25 mouse cellular contexts compared by ENCODE assay signal in genomic region chr5:31086606-31087005, GRCm38 (mm10). TPM values are rescaled to one million over a fixed set of nuclear protein-coding genes. Genes with fewer than 3 reads are reported as not detected.
DNase-seq lines count a peak whose midpoint lies in the region; ATAC-seq and TF ChIP-seq lines count a peak whose summit lies in the region.
"Had no signal": no experiment of that assay in that cellular context is flagged by ENCODE, and none has a peak within 500 bp of the region (broad histone marks: within the 10 kb centered on the region; RNA-seq: fewer than 3 reads in every experiment).

No protein-coding gene starts in this region.

- H3K4me1 ChIP-seq in heart, adult 2 months (ENCODE audit: control insufficient read depth, insufficient read depth, low read length): no peaks in the 10 kb centered on the region; the same call in none of the 2 replicates
- H3K4me1 ChIP-seq in neural tube, embryonic 12.5 days: peaks cover 17% of the 10 kb centered on the region
- peaks cover 29% of the 10 kb centered on the region for H3K4me1 ChIP-seq in neural tube, embryonic 15.5 days
- H3K4me1 ChIP-seq in intestine, postnatal 0 days (replicated peaks; ENCODE audit: control insufficient read depth, insufficient read depth, low read length): no peaks in the 10 kb centered on the region

- no peaks in the 10 kb centered on the region for H3K36me3 ChIP-seq in heart, adult 2 months (ENCODE audit: control insufficient read depth, insufficient read depth, low read length)
- H3K36me3 ChIP-seq in neural tube, embryonic 12.5 days: no peaks in the 10 kb centered on the region
- H3K36me3 ChIP-seq in neural tube, embryonic 15.5 days: no peaks in the 10 kb centered on the region
- H3K36me3 ChIP-seq in intestine, postnatal 0 days (ENCODE audit: control insufficient read depth, insufficient read depth): no peaks in the 10 kb centered on the region
- no peaks in the 10 kb centered on the region for H3K36me3 ChIP-seq in myocyte (ENCODE audit: control insufficient read depth, insufficient read depth)
- H3K36me3 ChIP-seq: forebrain, embryonic 12.5 days; heart, embryonic 10.5 days; limb, embryonic 12.5 days; liver, embryonic 12.5 days had no signal

- no peaks in the 10 kb centered on the region for H3K9me3 ChIP-seq in neural tube, embryonic 12.5 days
- no peaks in the 10 kb centered on the region for H3K9me3 ChIP-seq in neural tube, embryonic 15.5 days (replicated peaks)
- no peaks in the 10 kb centered on the region for H3K9me3 ChIP-seq in intestine, postnatal 0 days (ENCODE audit: control insufficient read depth)
- H3K9me3 ChIP-seq: forebrain, embryonic 12.5 days; heart, embryonic 10.5 days; limb, embryonic 12.5 days; liver, embryonic 12.5 days had no signal

- peak; percentile 90 for DNase-seq in heart, adult 11 months
- DNase-seq in heart, adult 2 months: no peak
- DNase-seq in adrenal gland, postnatal 4 days (ENCODE audit: low spot score in 2 of 2): no peak
- no peak for DNase-seq in adrenal gland, postnatal 36 days
- DNase-seq: cerebellum, adult 8-10 months; gastrocnemius, postnatal 10 days; heart, postnatal 14 days; kidney, postnatal 4 days; lung, embryonic 14.5 days; lung, postnatal 36 days; thymus, adult 2 months had no signal

- H3K27me3 ChIP-seq in heart, adult 2 months (ENCODE audit: control insufficient read depth, insufficient read depth, low read length): no peaks in the 10 kb centered on the region; the same call in none of the 2 replicates
- peaks cover 45% of the 10 kb centered on the region for H3K27me3 ChIP-seq in neural tube, embryonic 12.5 days (replicated peaks)
- peaks cover 31% of the 10 kb centered on the region for H3K27me3 ChIP-seq in neural tube, embryonic 15.5 days (replicated peaks)
- peaks cover 19% of the 10 kb centered on the region for H3K27me3 ChIP-seq in intestine, postnatal 0 days (replicated peaks; ENCODE audit: control insufficient read depth, insufficient read depth, low read length)
- H3K27me3 ChIP-seq in myocyte (ENCODE audit: control insufficient read depth, insufficient read depth, insufficient read length): peaks cover 12% of the 10 kb centered on the region

- no peaks in the 10 kb centered on the region for H3K79me2 ChIP-seq in heart, adult 2 months (replicated peaks; ENCODE audit: control insufficient read depth, insufficient read depth, low read length)
- no peaks in the 10 kb centered on the region for H3K79me2 ChIP-seq in myocyte (ENCODE audit: control insufficient read depth, insufficient read depth)

- no peak for ATAC-seq in neural tube, embryonic 12.5 days (ENCODE audit: low FRiP score, low read depth)
- ATAC-seq in neural tube, embryonic 15.5 days (ENCODE audit: low FRiP score): no peak
- ATAC-seq in intestine, postnatal 0 days: no peak; the same call in 1 of the 2 replicates
- ATAC-seq: liver, embryonic 12.5 days had no signal

- intact Hi-C loops in heart, adult 2 months (cut with DNase I): no loop called here

- no peak overlapping the region for H3K4me2 ChIP-seq in neural tube, embryonic 12.5 days (replicated peaks)
- H3K4me2 ChIP-seq in neural tube, embryonic 15.5 days: no peak overlapping the region
- H3K4me2 ChIP-seq in intestine, postnatal 0 days (replicated peaks; ENCODE audit: low read depth): no peak overlapping the region
- peak overlapping the region; percentile 27 for H3K4me2 ChIP-seq in myocyte (ENCODE audit: low read depth)
- H3K4me2 ChIP-seq: forebrain, embryonic 12.5 days; limb, embryonic 12.5 days; liver, embryonic 12.5 days; lung, embryonic 14.5 days had no signal

- TF ChIP-seq EP300 in heart, adult 2 months (IDR thresholded peaks at IDR 0.05; ENCODE audit: insufficient read depth, low read depth, low read length): no peak

- WGBS in heart, adult 2 months: 33% methylated on average over 7 of the region's 7 CpGs
- WGBS in neural tube, embryonic 12.5 days: 31% methylated on average over 7 of the region's 7 CpGs
- 26% methylated on average over 7 of the region's 7 CpGs for WGBS in neural tube, embryonic 15.5 days
- WGBS in intestine, postnatal 0 days: 29% methylated on average over 7 of the region's 7 CpGs

- H3ac ChIP-seq in myocyte (ENCODE audit: control insufficient read depth, insufficient read length): no peak overlapping the region

- TF ChIP-seq CTCF in heart, adult 2 months (IDR thresholded peaks at IDR 0.05): no peak
- peak; percentile 19; the same call in 1 of the 2 replicates for TF ChIP-seq CTCF in intestine, postnatal 0 days (IDR thresholded peaks at IDR 0.05; ENCODE audit: low read depth)

- H3K9ac ChIP-seq in heart, adult 2 months (ENCODE audit: low read depth, low read length): no peak overlapping the region
- peak overlapping the region; percentile 3; the same call in 1 of the 2 replicates for H3K9ac ChIP-seq in neural tube, embryonic 12.5 days
- no peak overlapping the region for H3K9ac ChIP-seq in neural tube, embryonic 15.5 days (replicated peaks)
- H3K9ac ChIP-seq in intestine, postnatal 0 days (ENCODE audit: low read depth, low read length): no peak overlapping the region
- H3K9ac ChIP-seq: forebrain, embryonic 12.5 days; limb, embryonic 12.5 days; liver, embryonic 12.5 days; lung, embryonic 14.5 days had no signal

- no peak for TF ChIP-seq POLR2A in heart, adult 2 months (IDR thresholded peaks at IDR 0.05; ENCODE audit: insufficient read depth, low read depth, low read length)
- TF ChIP-seq POLR2A in myocyte (IDR thresholded peaks at IDR 0.05; ENCODE audit: insufficient read length, low read depth): no peak

- no peak overlapping the region for H3K4me3 ChIP-seq in heart, adult 2 months
- no peak overlapping the region for H3K4me3 ChIP-seq in neural tube, embryonic 12.5 days
- no peak overlapping the region for H3K4me3 ChIP-seq in neural tube, embryonic 15.5 days (replicated peaks)
- H3K4me3 ChIP-seq in intestine, postnatal 0 days (ENCODE audit: low read depth, low read length): no peak overlapping the region
- no peak overlapping the region for H3K4me3 ChIP-seq in myocyte
- H3K4me3 ChIP-seq: forebrain, embryonic 12.5 days; heart, embryonic 10.5 days; limb, embryonic 12.5 days; liver, embryonic 12.5 days had no signal

- H3K27ac ChIP-seq in heart, adult 2 months: no peak overlapping the region
- no peak overlapping the region for H3K27ac ChIP-seq in neural tube, embryonic 12.5 days
- H3K27ac ChIP-seq in neural tube, embryonic 15.5 days (replicated peaks): no peak overlapping the region
- H3K27ac ChIP-seq in intestine, postnatal 0 days (ENCODE audit: low read depth, low read length): no peak overlapping the region
- H3K27ac ChIP-seq: heart, embryonic 10.5 days; limb, embryonic 12.5 days; liver, embryonic 12.5 days had no signal

TF ChIP-seq in myocyte, 11 proteins besides CTCF, POLR2A, EP300 and RAD21 (continues in another document):
- no peak for TF ChIP-seq USF1 (IDR thresholded peaks at IDR 0.05; ENCODE audit: low read depth)
- TF ChIP-seq REST (IDR thresholded peaks at IDR 0.05; ENCODE audit: insufficient read depth, insufficient read length): no peak

RNA-seq across cellular contexts. Expression of gene Dnajc5g, which starts 19.5 kb away (rescaled TPM):
- not detected for total RNA-seq in heart, adult 2 months (2021)
- not detected in 2 replicates for polyA plus RNA-seq in heart, adult 2 months (2012; rRNA removed)
- polyA plus RNA-seq in neural tube, embryonic 12.5 days (2016; fragmentation: Nextera tagmentation; extraction: Ambion mirVana): not detected in 2 replicates
- polyA plus RNA-seq in neural tube, embryonic 15.5 days (2015; fragmentation: Nextera tagmentation; extraction: Ambion mirVana): not detected in 2 replicates
- polyA plus RNA-seq in intestine, postnatal 0 days (2015; fragmentation: Nextera tagmentation; extraction: Ambion mirVana): not detected in 2 replicates
- not detected for polyA plus RNA-seq in myocyte (2012; fragmentation: generic; extraction: Trizol)
- not detected for total RNA-seq in adrenal gland, postnatal 4 days (2021)
- total RNA-seq in adrenal gland, postnatal 36 days (2021): not detected
- total RNA-seq: gastrocnemius, postnatal 10 days; heart, postnatal 14 days; layer of hippocampus, postnatal 10 days; megakaryocyte-erythroid progenitor cell, adult 5-6 weeks; MEL had no signal
- polyA plus RNA-seq: forebrain, embryonic 12.5 days; frontal cortex, adult 2 months; heart, embryonic 10.5 days; kidney, embryonic 14.5 days; limb, embryonic 12.5 days; liver, embryonic 12.5 days; lung, embryonic 14.5 days; thymus, adult 2 months; urinary bladder, adult 2 months had no signal

RNA-seq across cellular contexts. Expression of gene Slc30a3, which starts 21.4 kb away (rescaled TPM):
- under 1 TPM in 1 of 2 experiments, not detected in 1; 0.29 TPM for total RNA-seq in heart, adult 2 months (2021)
- 0.26 and 0.47 TPM in 2 replicates for polyA plus RNA-seq in heart, adult 2 months (2012; rRNA removed)
- 16.2 and 18.8 TPM in 2 replicates for polyA plus RNA-seq in neural tube, embryonic 12.5 days (2016; fragmentation: Nextera tagmentation; extraction: Ambion mirVana)
- 44.9 and 55.5 TPM in 2 replicates for polyA plus RNA-seq in neural tube, embryonic 15.5 days (2015; fragmentation: Nextera tagmentation; extraction: Ambion mirVana)
- 0.10 TPM in 1 of 2 replicates, not detected in the other for polyA plus RNA-seq in intestine, postnatal 0 days (2015; fragmentation: Nextera tagmentation; extraction: Ambion mirVana)
- polyA plus RNA-seq in myocyte (2012; fragmentation: generic; extraction: Trizol): 0.19 TPM
- under 1 TPM; 0.34 to 0.50 TPM for total RNA-seq in adrenal gland, postnatal 4 days (2021)
- not detected for total RNA-seq in adrenal gland, postnatal 36 days (2021)
- total RNA-seq: megakaryocyte-erythroid progenitor cell, adult 5-6 weeks; MEL had no signal
- polyA plus RNA-seq: lung, embryonic 14.5 days had no signal

RNA-seq across cellular contexts. Expression of gene Trim54, which starts 29.9 kb away (rescaled TPM):
- 100 to 1,000 TPM; 250 to 368 TPM for total RNA-seq in heart, adult 2 months (2021)
- 186 and 219 TPM in 2 replicates for polyA plus RNA-seq in heart, adult 2 months (2012; rRNA removed)
- polyA plus RNA-seq in neural tube, embryonic 12.5 days (2016; fragmentation: Nextera tagmentation; extraction: Ambion mirVana): 0.79 and 0.88 TPM in 2 replicates
- 0.33 and 1.5 TPM in 2 replicates for polyA plus RNA-seq in neural tube, embryonic 15.5 days (2015; fragmentation: Nextera tagmentation; extraction: Ambion mirVana)
- not detected in 2 replicates for polyA plus RNA-seq in intestine, postnatal 0 days (2015; fragmentation: Nextera tagmentation; extraction: Ambion mirVana)
- 110 TPM for polyA plus RNA-seq in myocyte (2012; fragmentation: generic; extraction: Trizol)
- 1 to 10 TPM; 1.8 to 4.2 TPM for total RNA-seq in adrenal gland, postnatal 4 days (2021)
- total RNA-seq in adrenal gland, postnatal 36 days (2021): under 1 TPM in 1 of 2 experiments, not detected in 1; 0.20 TPM
- total RNA-seq: layer of hippocampus, postnatal 10 days; megakaryocyte-erythroid progenitor cell, adult 5-6 weeks; MEL had no signal
- polyA plus RNA-seq: forebrain, embryonic 12.5 days; kidney, embryonic 14.5 days; liver, embryonic 12.5 days; lung, embryonic 14.5 days; urinary bladder, adult 2 months had no signal

RNA-seq across cellular contexts. Expression of gene Cad, which starts 32.0 kb away (rescaled TPM):
- total RNA-seq in heart, adult 2 months (2021): 10 to 100 TPM; 11.0 to 14.0 TPM
- 18.5 TPM in 2 replicates for polyA plus RNA-seq in heart, adult 2 months (2012; rRNA removed)
- polyA plus RNA-seq in neural tube, embryonic 12.5 days (2016; fragmentation: Nextera tagmentation; extraction: Ambion mirVana): 24.2 and 30.1 TPM in 2 replicates
- 11.6 and 13.5 TPM in 2 replicates for polyA plus RNA-seq in neural tube, embryonic 15.5 days (2015; fragmentation: Nextera tagmentation; extraction: Ambion mirVana)
- 3.2 and 3.7 TPM in 2 replicates for polyA plus RNA-seq in intestine, postnatal 0 days (2015; fragmentation: Nextera tagmentation; extraction: Ambion mirVana)
- polyA plus RNA-seq in myocyte (2012; fragmentation: generic; extraction: Trizol): 31.5 TPM
- 10 to 100 TPM; 33.0 to 40.2 TPM for total RNA-seq in adrenal gland, postnatal 4 days (2021)
- total RNA-seq in adrenal gland, postnatal 36 days (2021): 10 to 100 TPM; 22.9 to 29.7 TPM

RNA-seq across cellular contexts. Expression of gene Slc5a6, which starts 37.9 kb away (rescaled TPM):
- 10 to 100 TPM; 11.8 to 13.2 TPM for total RNA-seq in heart, adult 2 months (2021)
- polyA plus RNA-seq in heart, adult 2 months (2012; rRNA removed): 25.5 and 29.1 TPM in 2 replicates
- polyA plus RNA-seq in neural tube, embryonic 12.5 days (2016; fragmentation: Nextera tagmentation; extraction: Ambion mirVana): 11.0 and 12.2 TPM in 2 replicates
- polyA plus RNA-seq in neural tube, embryonic 15.5 days (2015; fragmentation: Nextera tagmentation; extraction: Ambion mirVana): 16.7 and 17.8 TPM in 2 replicates
- polyA plus RNA-seq in intestine, postnatal 0 days (2015; fragmentation: Nextera tagmentation; extraction: Ambion mirVana): 18.0 and 20.0 TPM in 2 replicates
- polyA plus RNA-seq in myocyte (2012; fragmentation: generic; extraction: Trizol): 11.1 TPM
- 10 to 100 TPM; 18.8 to 20.9 TPM for total RNA-seq in adrenal gland, postnatal 4 days (2021)
- total RNA-seq in adrenal gland, postnatal 36 days (2021): 10 to 100 TPM; 26.6 to 30.3 TPM

Comparison
In these comparisons a context has a peak if more than half of its experiments do, and no peak if none do; other contexts are left out.
1. RNA of gene Slc30a3, which starts 21.4 kb away (polyA plus RNA-seq): 44.9 to 55.5 TPM in neural tube, embryonic 15.5 days and 16.2 to 18.8 TPM in neural tube, embryonic 12.5 days; 0.26 to 0.47 TPM in heart, adult 2 months, 0.19 TPM in myocyte (single experiment) and 0.10 TPM in intestine, postnatal 0 days; every median in the first group is over 10 times any median in the second.
2. RNA of gene Trim54, which starts 29.9 kb away (polyA plus RNA-seq): 186 to 219 TPM in heart, adult 2 months and 110 TPM in myocyte (single experiment); 0.33 to 1.5 TPM in neural tube, embryonic 15.5 days, 0.79 to 0.88 TPM in neural tube, embryonic 12.5 days and not detected in intestine, postnatal 0 days; every median in the first group is over 10 times any median in the second.